Mouse (Mus musculus) right cerebral cortex, postnatal 14 days (tissue): Measurements from ENCODE around the gene Gpatch8.
"Not testable (repeated sequence)": the region's sequence is repeated elsewhere in the genome, so short reads cannot be mapped to it uniquely, and the experiment has no call there.

Experiments used
- DNase-seq: peaks from one replicate; pipeline ENCODE4 v3.0.0; 2022

The Gpatch8 gene

GRCm38 (mm10) chr11:102568756-102569377 lies 12.7 kb upstream of the Gpatch8 start:
- no peak for DNase-seq

GRCm38 (mm10) chr11:102568191-102568590 lies 12.0 kb upstream of the Gpatch8 start:
- no peak for DNase-seq

GRCm38 (mm10) chr11:102567723-102568122 lies 11.5 kb upstream of the Gpatch8 start:
- no peak for DNase-seq

GRCm38 (mm10) chr11:102567157-102567556 lies 11.0 kb upstream of the Gpatch8 start:
- no peak for DNase-seq

GRCm38 (mm10) chr11:102566290-102566689 lies 10.1 kb upstream of the Gpatch8 start:
- no peak for DNase-seq

GRCm38 (mm10) chr11:102565741-102566140 lies 9.5 kb upstream of the Gpatch8 start:
- no peak for DNase-seq

- DNase-seq: not testable (repeated sequence)
Observed at GRCm38 (mm10) chr11:102564952-102565671, 8.9 kb upstream of the Gpatch8 start.

- no peak for DNase-seq
Observed at GRCm38 (mm10) chr11:102558704-102559103, 2.5 kb upstream of the Gpatch8 start.

- no peak for DNase-seq
Observed at GRCm38 (mm10) chr11:102557386-102557785, 1.2 kb upstream of the Gpatch8 start.

- no peak for DNase-seq
Observed at GRCm38 (mm10) chr11:102556716-102557074, 503 bp upstream of the Gpatch8 start.

GRCm38 (mm10) chr11:102555400-102556030 lies 677 bp downstream of the Gpatch8 start:
- DNase-seq: peak; percentile 54

- DNase-seq: no peak
Observed at GRCm38 (mm10) chr11:102552051-102552450, 4.1 kb downstream of the Gpatch8 start.

- no peak for DNase-seq
Observed at GRCm38 (mm10) chr11:102551176-102551575, 5.0 kb downstream of the Gpatch8 start.

- DNase-seq: no peak
Observed at GRCm38 (mm10) chr11:102541471-102541870, 14.7 kb downstream of the Gpatch8 start.

GRCm38 (mm10) chr11:102540286-102540685 lies 15.9 kb downstream of the Gpatch8 start:
- not testable (repeated sequence) for DNase-seq

GRCm38 (mm10) chr11:102539690-102540089 lies 16.5 kb downstream of the Gpatch8 start:
- no peak for DNase-seq

- no peak for DNase-seq
Observed at GRCm38 (mm10) chr11:102536210-102536609, 20.0 kb downstream of the Gpatch8 start.

GRCm38 (mm10) chr11:102534078-102534477 lies 22.1 kb downstream of the Gpatch8 start:
- DNase-seq: no peak

- DNase-seq: no peak
Observed at GRCm38 (mm10) chr11:102531425-102531824, 24.8 kb downstream of the Gpatch8 start.

GRCm38 (mm10) chr11:102514793-102515424 lies 41.3 kb downstream of the Gpatch8 start:
- DNase-seq: no peak

- DNase-seq: no peak
Observed at GRCm38 (mm10) chr11:102510226-102510625, 46.0 kb downstream of the Gpatch8 start.

- no peak for DNase-seq
Observed at GRCm38 (mm10) chr11:102496732-102497131, 59.5 kb downstream of the Gpatch8 start.

GRCm38 (mm10) chr11:102496206-102496605 lies 60.0 kb downstream of the Gpatch8 start:
- no peak for DNase-seq

- DNase-seq: no peak
Observed at GRCm38 (mm10) chr11:102495742-102496141, 60.5 kb downstream of the Gpatch8 start.
